Mouse (Mus musculus) testis, adult 2 months (tissue): Measurements from ENCODE around the gene Polr2f.

Experiments
- CTCF ChIP-seq: fragments of 200-500 bp; IDR thresholded peaks from 2 replicates; pipeline ENCODE4 v1.5.1; 2012; ENCODE audit warnings: low read depth, mild to moderate bottlenecking, inconsistent platforms, low read length, moderate library complexity; ENCODE audit not compliant: control insufficient read depth, insufficient read depth, insufficient replicate concordance
- POLR2A ChIP-seq: fragments of 200-500 bp; IDR thresholded peaks from 2 replicates; pipeline ENCODE4 v1.6.1; 2012; ENCODE audit warnings: low read depth, mild to moderate bottlenecking, inconsistent platforms, low read length, moderate library complexity; ENCODE audit not compliant: control insufficient read depth

- TF ChIP-seq CTCF (no peak), POLR2A (no peak)
These were observed 21.3 kb upstream of the Polr2f start for GRCm38 (mm10) chr15:79119491-79119890.
